ENCODE assay signal across 27 mouse cellular contexts in the genomic region with DNA sequence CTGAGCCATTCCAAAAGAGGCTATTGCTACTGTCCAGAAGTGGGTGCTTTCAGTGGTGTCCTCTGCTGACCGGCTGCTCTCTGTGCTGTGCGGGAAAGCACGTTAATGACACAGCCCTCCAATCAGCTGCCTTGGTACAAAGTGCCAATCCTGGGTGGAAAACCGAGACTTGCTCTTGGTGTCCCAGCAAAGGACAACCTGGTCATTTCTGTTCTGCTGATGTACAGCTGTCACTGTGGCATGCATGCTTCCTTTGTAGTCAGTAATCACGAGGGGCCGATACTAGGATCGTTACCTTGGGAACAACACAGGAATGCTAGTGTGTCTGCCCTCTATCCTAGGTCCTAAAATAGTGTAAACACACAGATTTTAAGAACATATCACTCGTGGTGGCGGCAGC.
DNase-seq lines count a peak whose midpoint lies in the region; ATAC-seq lines count a peak whose summit lies in the region.
"Had no signal": no experiment of that assay in that cellular context is flagged by ENCODE, and none has a peak within 500 bp of the region (broad histone marks: within the 10 kb centered on the region; RNA-seq: fewer than 3 reads in every experiment).

No protein-coding gene starts in this region.

- no peak overlapping the region for H3K4me3 ChIP-seq in heart, embryonic 13.5 days
- no peak overlapping the region for H3K4me3 ChIP-seq in neural tube, embryonic 13.5 days
- H3K4me3 ChIP-seq in neural tube, embryonic 15.5 days (replicated peaks), result no peak overlapping the region
- H3K4me3 ChIP-seq: embryonic facial prominence, embryonic 13.5 days; forebrain, embryonic 10.5 days; heart, embryonic 12.5 days; megakaryocyte, embryonic 14.5 days; myocyte; stomach, embryonic 15.5 days had no signal

- H3K9ac ChIP-seq in heart, embryonic 13.5 days, result 0 out of 2 replicates have a peak overlapping the region, but pooled peaks have one; percentile 16
- no peak overlapping the region for H3K9ac ChIP-seq in neural tube, embryonic 13.5 days
- H3K9ac ChIP-seq in neural tube, embryonic 15.5 days (replicated peaks), result no peak overlapping the region
- H3K9ac ChIP-seq: embryonic facial prominence, embryonic 13.5 days; forebrain, postnatal 0 days; heart, embryonic 12.5 days; liver, postnatal 0 days; stomach, embryonic 15.5 days had no signal

- ATAC-seq in heart, embryonic 13.5 days (ENCODE audit: extremely low read depth, insufficient number of reproducible peaks, low FRiP score, low TSS enrichment), result no peak
- no peak for ATAC-seq in neural tube, embryonic 13.5 days (ENCODE audit: low read depth)
- no peak for ATAC-seq in neural tube, embryonic 15.5 days (ENCODE audit: low FRiP score)
- ATAC-seq: forebrain, postnatal 0 days; intestine, embryonic 16.5 days; liver, postnatal 0 days had no signal

- H3K4me1 ChIP-seq in heart, embryonic 13.5 days, result peaks cover 85% of the 10 kb centered on the region
- peaks cover 79% of the 10 kb centered on the region for H3K4me1 ChIP-seq in neural tube, embryonic 13.5 days (replicated peaks)
- H3K4me1 ChIP-seq in neural tube, embryonic 15.5 days, result peaks cover 72% of the 10 kb centered on the region

- no peak for DNase-seq in heart, adult 9 months (ENCODE audit: low spot score in 2 of 2)
- DNase-seq in embryo, embryonic 11.5 days (ENCODE audit: low read depth, low spot score), result peak; percentile 7
- DNase-seq in cerebellum, adult 9-10 months, result no peak
- no peak for DNase-seq in layer of hippocampus, adult 9-10 months (ENCODE audit: low spot score)
- DNase-seq: adrenal gland, postnatal 25 days; B cell, adult 2 months; cerebellum, adult 11-12 months; cerebellum, postnatal 10 days; forebrain, postnatal 0 days; kidney, adult 8-10 months; kidney, postnatal 10 days; layer of hippocampus, adult 9-11 months; liver, postnatal 0 days; lung, postnatal 4 days; right cerebral cortex, postnatal 25 days; thymus, postnatal 14 days had no signal

- WGBS in heart, embryonic 13.5 days, result 40% methylated on average over 9 of the region's 9 CpGs
- WGBS in neural tube, embryonic 13.5 days, result 16% methylated on average over 9 of the region's 9 CpGs
- 17% methylated on average over 9 of the region's 9 CpGs for WGBS in neural tube, embryonic 15.5 days

- no peaks in the 10 kb centered on the region for H3K9me3 ChIP-seq in heart, embryonic 13.5 days
- no peaks in the 10 kb centered on the region for H3K9me3 ChIP-seq in neural tube, embryonic 13.5 days
- no peaks in the 10 kb centered on the region for H3K9me3 ChIP-seq in neural tube, embryonic 15.5 days (replicated peaks)
- H3K9me3 ChIP-seq: embryonic facial prominence, embryonic 13.5 days; forebrain, embryonic 10.5 days; heart, embryonic 12.5 days; megakaryocyte, embryonic 14.5 days; stomach, embryonic 15.5 days had no signal

- H3K36me3 ChIP-seq in heart, embryonic 13.5 days, result no peaks in the 10 kb centered on the region
- H3K36me3 ChIP-seq in neural tube, embryonic 13.5 days, result no peaks in the 10 kb centered on the region
- H3K36me3 ChIP-seq in neural tube, embryonic 15.5 days, result no peaks in the 10 kb centered on the region
- H3K36me3 ChIP-seq: embryonic facial prominence, embryonic 13.5 days; forebrain, embryonic 10.5 days; heart, embryonic 12.5 days; stomach, embryonic 15.5 days had no signal

- no peaks in the 10 kb centered on the region for H3K27me3 ChIP-seq in heart, embryonic 13.5 days (replicated peaks)
- no peaks in the 10 kb centered on the region for H3K27me3 ChIP-seq in neural tube, embryonic 13.5 days
- H3K27me3 ChIP-seq in neural tube, embryonic 15.5 days (replicated peaks), result no peaks in the 10 kb centered on the region
- H3K27me3 ChIP-seq: embryonic facial prominence, embryonic 13.5 days; heart, embryonic 12.5 days; megakaryocyte, embryonic 14.5 days; stomach, embryonic 15.5 days had no signal

- H3K4me2 ChIP-seq in heart, embryonic 13.5 days, result no peak overlapping the region
- no peak overlapping the region for H3K4me2 ChIP-seq in neural tube, embryonic 13.5 days
- H3K4me2 ChIP-seq in neural tube, embryonic 15.5 days, result no peak overlapping the region
- H3K4me2 ChIP-seq: embryonic facial prominence, embryonic 13.5 days; heart, embryonic 12.5 days; liver, embryonic 11.5 days; stomach, embryonic 15.5 days had no signal

- no peak overlapping the region; the same call in 1 of the 2 replicates for H3K27ac ChIP-seq in heart, embryonic 13.5 days (replicated peaks)
- H3K27ac ChIP-seq in neural tube, embryonic 13.5 days (replicated peaks), result 0 out of 2 replicates have a peak overlapping the region, but pooled peaks have one; percentile 5
- no peak overlapping the region for H3K27ac ChIP-seq in neural tube, embryonic 15.5 days (replicated peaks)
- H3K27ac ChIP-seq: embryonic facial prominence, embryonic 13.5 days; forebrain, embryonic 10.5 days; stomach, embryonic 15.5 days had no signal
